9 mouse cellular contexts compared by ENCODE assay signal in genomic region chr19:24264991-24265390, GRCm38 (mm10). TPM values are rescaled to one million over a fixed set of nuclear protein-coding genes. Genes with fewer than 3 reads are reported as not detected.
DNase-seq lines count a peak whose midpoint lies in the region; ATAC-seq lines count a peak whose summit lies in the region.
"Had no signal": no experiment of that assay in that cellular context is flagged by ENCODE, and none has a peak within 500 bp of the region (broad histone marks: within the 10 kb centered on the region; RNA-seq: fewer than 3 reads in every experiment).

No protein-coding gene starts in this region.

- H3K27me3 ChIP-seq in forebrain, embryonic 12.5 days = no peaks in the 10 kb centered on the region
- H3K27me3 ChIP-seq in liver, embryonic 15.5 days = no peaks in the 10 kb centered on the region
- no peaks in the 10 kb centered on the region for H3K27me3 ChIP-seq in neural tube, embryonic 14.5 days (ENCODE audit: control insufficient read depth, insufficient read depth, low read length)
- H3K27me3 ChIP-seq: megakaryocyte, embryonic 14.5 days had no signal

- intact Hi-C loops in heart, postnatal 14 days (cut with DNase I) = loop anchor here (1.0 to 5.0 kb wide), 4 partner anchors 40 to 248 kb away; partner anchors contain the start of gene Tjp2

- peaks cover 30% of the 10 kb centered on the region for H3K4me1 ChIP-seq in forebrain, embryonic 12.5 days
- H3K4me1 ChIP-seq in liver, embryonic 15.5 days (replicated peaks) = peaks cover 13% of the 10 kb centered on the region; the same call in 1 of the 2 replicates
- no peaks in the 10 kb centered on the region for H3K4me1 ChIP-seq in neural tube, embryonic 14.5 days (ENCODE audit: control insufficient read depth, insufficient read depth, low read length)
- H3K4me1 ChIP-seq: megakaryocyte, embryonic 14.5 days had no signal

- no peak overlapping the region for H3K4me2 ChIP-seq in forebrain, embryonic 12.5 days
- H3K4me2 ChIP-seq in liver, embryonic 15.5 days = no peak overlapping the region
- no peak overlapping the region for H3K4me2 ChIP-seq in neural tube, embryonic 14.5 days (ENCODE audit: low read depth, low read length)

- peak; percentile 96 for DNase-seq in ES-CJ7 (ENCODE audit: low read depth, low spot score)
- peak; percentile 74 for DNase-seq in c-Kit-positive CD71-negative TER-119-negative erythroid progenitor cells, embryonic 14.5 days (ENCODE audit: low read depth)
- DNase-seq in heart, postnatal 14 days = peak; percentile 82 to 90
- DNase-seq in kidney, postnatal 4 days = peak; percentile 90 to 93
- peak; percentile 82 for DNase-seq in thymus, postnatal 0 days (ENCODE audit: low spot score)

- H3K9ac ChIP-seq in forebrain, embryonic 12.5 days = no peak overlapping the region
- no peak overlapping the region for H3K9ac ChIP-seq in liver, embryonic 15.5 days
- no peak overlapping the region for H3K9ac ChIP-seq in neural tube, embryonic 14.5 days (replicated peaks; ENCODE audit: low read depth, low read length)

- no peaks in the 10 kb centered on the region for H3K9me3 ChIP-seq in forebrain, embryonic 12.5 days
- no peaks in the 10 kb centered on the region for H3K9me3 ChIP-seq in liver, embryonic 15.5 days (replicated peaks)
- no peaks in the 10 kb centered on the region for H3K9me3 ChIP-seq in neural tube, embryonic 14.5 days (ENCODE audit: control insufficient read depth, low read length)
- H3K9me3 ChIP-seq: megakaryocyte, embryonic 14.5 days had no signal

- no peak overlapping the region for H3K27ac ChIP-seq in forebrain, embryonic 12.5 days
- no peak overlapping the region for H3K27ac ChIP-seq in liver, embryonic 15.5 days (replicated peaks)
- no peak overlapping the region for H3K27ac ChIP-seq in neural tube, embryonic 14.5 days (ENCODE audit: low read depth, low read length)

- peaks cover 25% of the 10 kb centered on the region for H3K36me3 ChIP-seq in forebrain, embryonic 12.5 days (replicated peaks)
- peaks cover 69% of the 10 kb centered on the region for H3K36me3 ChIP-seq in liver, embryonic 15.5 days (replicated peaks)
- no peaks in the 10 kb centered on the region for H3K36me3 ChIP-seq in neural tube, embryonic 14.5 days (ENCODE audit: control insufficient read depth, insufficient read depth, low read length)

- WGBS in forebrain, embryonic 12.5 days = 50% methylated on average over 7 of the region's 7 CpGs
- 33% methylated on average over 7 of the region's 7 CpGs for WGBS in liver, embryonic 15.5 days (ENCODE audit: insufficient replicate concordance)
- WGBS in neural tube, embryonic 14.5 days = 41% methylated on average over 7 of the region's 7 CpGs

- ATAC-seq in forebrain, embryonic 12.5 days (ENCODE audit: low FRiP score) = peak; percentile 59; the same call in 1 of the 2 replicates
- peak; percentile 63 for ATAC-seq in liver, embryonic 15.5 days (ENCODE audit: insufficient read depth)
- peak; percentile 81 for ATAC-seq in neural tube, embryonic 14.5 days (ENCODE audit: low read depth)

- no peak overlapping the region for H3K4me3 ChIP-seq in forebrain, embryonic 12.5 days (replicated peaks)
- H3K4me3 ChIP-seq in liver, embryonic 15.5 days (replicated peaks) = no peak overlapping the region
- H3K4me3 ChIP-seq in neural tube, embryonic 14.5 days (ENCODE audit: low read depth, low read length) = no peak overlapping the region
- H3K4me3 ChIP-seq: megakaryocyte, embryonic 14.5 days had no signal

RNA-seq across cellular contexts. Expression of gene Fxn, which starts 15.4 kb away (rescaled TPM):
- polyA plus RNA-seq in forebrain, embryonic 12.5 days (2016; fragmentation: Nextera tagmentation; extraction: Ambion mirVana) = 52.2 and 57.2 TPM in 2 replicates
- total RNA-seq in heart, postnatal 14 days (2021) = 10 to 100 TPM; 22.4 to 26.0 TPM
- 42.6 and 45.9 TPM in 2 replicates for polyA plus RNA-seq in liver, embryonic 15.5 days (2015; fragmentation: Nextera tagmentation; extraction: Ambion mirVana)
- 37.1 and 38.4 TPM in 2 replicates for polyA plus RNA-seq in neural tube, embryonic 14.5 days (2014; fragmentation: Nextera tagmentation; extraction: Ambion mirVana)
- 72.7 and 74.5 TPM in 2 replicates for polyA plus RNA-seq in thymus, postnatal 0 days (2015; fragmentation: Nextera tagmentation; extraction: Ambion mirVana)

RNA-seq across cellular contexts. Expression of gene Tjp2, which starts 40.2 kb away (rescaled TPM):
- polyA plus RNA-seq in forebrain, embryonic 12.5 days (2016; fragmentation: Nextera tagmentation; extraction: Ambion mirVana) = 31.0 and 31.3 TPM in 2 replicates
- 10 to 100 TPM; 20.3 to 23.1 TPM for total RNA-seq in heart, postnatal 14 days (2021)
- polyA plus RNA-seq in liver, embryonic 15.5 days (2015; fragmentation: Nextera tagmentation; extraction: Ambion mirVana) = 4.9 and 5.9 TPM in 2 replicates
- 6.5 and 11.5 TPM in 2 replicates for polyA plus RNA-seq in neural tube, embryonic 14.5 days (2014; fragmentation: Nextera tagmentation; extraction: Ambion mirVana)
- 9.4 and 9.5 TPM in 2 replicates for polyA plus RNA-seq in thymus, postnatal 0 days (2015; fragmentation: Nextera tagmentation; extraction: Ambion mirVana)
